Mouse (Mus musculus) midbrain, embryonic 10.5 days (tissue): Measurements from ENCODE around the gene Tom1l2. TPM values are rescaled to one million over a fixed set of nuclear protein-coding genes. Genes with fewer than 3 reads are reported as not detected.
A peak's percentile ranks its signal among the peaks of the same experiment; 100 is the strongest.

Experiments
- DNase-seq: peaks from one replicate; pipeline ENCODE4 v3.0.0-alpha.2; 2017; ENCODE audit warnings: low spot score
- H3K27ac ChIP-seq: fragments of 300-500 bp; sonication (generic); replicated peaks from 2 replicates; pipeline ENCODE4 v1.5.1; 2016; ENCODE audit warnings: mild to moderate bottlenecking
- H3K27me3 ChIP-seq: fragments of 300-500 bp; sonication (generic); 2 replicates; pipeline ENCODE4 v1.6.1; 2016; ENCODE audit warnings: low read depth, mild to moderate bottlenecking; ENCODE audit not compliant: poor library complexity, severe bottlenecking
- H3K36me3 ChIP-seq: fragments of 300-500 bp; sonication (generic); 2 replicates; pipeline ENCODE4 v1.6.1; 2016; ENCODE audit warnings: mild to moderate bottlenecking, moderate library complexity
- H3K4me1 ChIP-seq: fragments of 300-500 bp; sonication (generic); 2 replicates; pipeline ENCODE4 v1.6.1; 2016
- H3K4me3 ChIP-seq: fragments of 300-500 bp; sonication (generic); 2 replicates; pipeline ENCODE4 v1.5.1; 2016; ENCODE audit warnings: mild to moderate bottlenecking, moderate library complexity
- H3K9me3 ChIP-seq: fragments of 300-500 bp; sonication (generic); replicated peaks from 2 replicates; pipeline ENCODE4 v1.6.1; 2016; ENCODE audit warnings: mild to moderate bottlenecking
- WGBS: fragments of 180-500 bp; shearing (Covaris S2); methylation state at CpG from one replicate; pipeline ENCODE4 v1.1.7; 2016; 5-methylcytosine and 5-hydroxymethylcytosine counted together
- polyA plus RNA-seq: library from polyadenylated mRNA; unstranded; fragments of >200 nt; fragmentation: Nextera tagmentation; extraction: Ambion mirVana; gene quantifications from 2 replicates; pipeline ENCODE4 v1.2.1, GENCODE M21; 2016

The Tom1l2 gene
- polyA plus RNA-seq, 1 experiment from 2014 or later, result 17.6 TPM

GRCm38 (mm10) chr11:60311025-60311854, 41.5 kb downstream of the Tom1l2 start:
- Histone ChIP-seq H3K4me1 (peaks cover 26% of the 10 kb centered on the region), H3K36me3 (no peaks in the 10 kb centered on the region), H3K9me3 (no peaks in the 10 kb centered on the region), H3K4me3 (peak overlapping the region; percentile 3; the same call in 1 of the 2 replicates), H3K27ac (peak overlapping the region; percentile 79), H3K27me3 (no peaks in the 10 kb centered on the region)
- 16% methylated on average over 8 of the region's 8 CpGs for WGBS
- peak; percentile 31 for DNase-seq

- Histone ChIP-seq H3K9me3 (no peaks in the 10 kb centered on the region), H3K36me3 (no peaks in the 10 kb centered on the region), H3K27ac (no peak overlapping the region), H3K4me1 (peaks cover 26% of the 10 kb centered on the region), H3K4me3 (no peak overlapping the region), H3K27me3 (no peaks in the 10 kb centered on the region)
- DNase-seq, result no peak
Observed at GRCm38 (mm10) chr11:60309875-60310274, 42.8 kb downstream of the Tom1l2 start.

- H3K27me3 ChIP-seq, result no peaks in the 10 kb centered on the region
- 86% methylated on average over 12 of the region's 12 CpGs for WGBS
- no peaks in the 10 kb centered on the region for H3K9me3 ChIP-seq
- H3K4me3 ChIP-seq, result no peak overlapping the region
- H3K4me1 ChIP-seq, result peaks cover 26% of the 10 kb centered on the region
- no peak overlapping the region for H3K27ac ChIP-seq
- H3K36me3 ChIP-seq, result no peaks in the 10 kb centered on the region
- no peak for DNase-seq
Observed at GRCm38 (mm10) chr11:60308506-60309116, 44.1 kb downstream of the Tom1l2 start.

GRCm38 (mm10) chr11:60308061-60308460, 44.6 kb downstream of the Tom1l2 start:
- Histone ChIP-seq H3K27me3 (no peaks in the 10 kb centered on the region), H3K4me1 (peaks cover 26% of the 10 kb centered on the region), H3K4me3 (no peak overlapping the region), H3K36me3 (no peaks in the 10 kb centered on the region), H3K9me3 (no peaks in the 10 kb centered on the region), H3K27ac (no peak overlapping the region)
- no peak for DNase-seq
- 82% methylated on average over 2 of the region's 2 CpGs for WGBS

- no peak overlapping the region for H3K4me3 ChIP-seq
- DNase-seq, result no peak
- no peaks in the 10 kb centered on the region for H3K9me3 ChIP-seq
- no peaks in the 10 kb centered on the region for H3K36me3 ChIP-seq
- no peak overlapping the region for H3K27ac ChIP-seq
- 89% methylated on average over 2 of the region's 2 CpGs for WGBS
- peaks cover 26% of the 10 kb centered on the region for H3K4me1 ChIP-seq
- no peaks in the 10 kb centered on the region for H3K27me3 ChIP-seq
Observed at GRCm38 (mm10) chr11:60307375-60307825, 45.3 kb downstream of the Tom1l2 start.

- no peak overlapping the region for H3K4me3 ChIP-seq
- no peaks in the 10 kb centered on the region for H3K27me3 ChIP-seq
- H3K9me3 ChIP-seq, result no peaks in the 10 kb centered on the region
- no peak overlapping the region for H3K27ac ChIP-seq
- no peaks in the 10 kb centered on the region for H3K36me3 ChIP-seq
- DNase-seq, result peak; percentile 40
- 57% methylated on average over 4 of the region's 4 CpGs for WGBS
- peaks cover 26% of the 10 kb centered on the region for H3K4me1 ChIP-seq
Observed at GRCm38 (mm10) chr11:60306834-60307233, 45.9 kb downstream of the Tom1l2 start.

- peaks cover 26% of the 10 kb centered on the region for H3K4me1 ChIP-seq
- no peaks in the 10 kb centered on the region for H3K27me3 ChIP-seq
- no peak overlapping the region for H3K4me3 ChIP-seq
- H3K36me3 ChIP-seq, result no peaks in the 10 kb centered on the region
- no peak for DNase-seq
- H3K9me3 ChIP-seq, result no peaks in the 10 kb centered on the region
- H3K27ac ChIP-seq, result no peak overlapping the region
- 71% methylated on average over 4 of the region's 4 CpGs for WGBS
Observed at GRCm38 (mm10) chr11:60305611-60306010, 47.1 kb downstream of the Tom1l2 start.

GRCm38 (mm10) chr11:60303497-60303896, 49.2 kb downstream of the Tom1l2 start:
- no peaks in the 10 kb centered on the region for H3K36me3 ChIP-seq
- DNase-seq, result no peak
- 86% methylated on average over 2 of the region's 2 CpGs for WGBS

GRCm38 (mm10) chr11:60302354-60303083, 50.2 kb downstream of the Tom1l2 start:
- H3K27ac ChIP-seq, result peak overlapping the region; percentile 78; the same call in 1 of the 2 replicates
- WGBS, result 84% methylated on average over 10 of the region's 10 CpGs
- no peak for DNase-seq
- H3K27me3 ChIP-seq, result no peaks in the 10 kb centered on the region
- H3K4me1 ChIP-seq, result peaks cover 25% of the 10 kb centered on the region
- H3K36me3 ChIP-seq, result no peaks in the 10 kb centered on the region
- no peaks in the 10 kb centered on the region for H3K9me3 ChIP-seq
- H3K4me3 ChIP-seq, result no peak overlapping the region

More at GRCm38 (mm10) chr11:60303497-60303896, 49.2 kb downstream of the Tom1l2 start:
- H3K9me3 ChIP-seq, result no peaks in the 10 kb centered on the region
- H3K4me1 ChIP-seq, result peaks cover 25% of the 10 kb centered on the region
- H3K4me3 ChIP-seq, result no peak overlapping the region
- H3K27ac ChIP-seq, result no peak overlapping the region
- H3K27me3 ChIP-seq, result no peaks in the 10 kb centered on the region

GRCm38 (mm10) chr11:60301588-60302208, 51.0 kb downstream of the Tom1l2 start:
- WGBS, result 46% methylated on average over 5 of the region's 5 CpGs
- no peaks in the 10 kb centered on the region for H3K36me3 ChIP-seq
- peak overlapping the region; percentile 78 for H3K27ac ChIP-seq
- no peaks in the 10 kb centered on the region for H3K9me3 ChIP-seq
- H3K4me3 ChIP-seq, result no peak overlapping the region
- DNase-seq, result no peak
- H3K27me3 ChIP-seq, result no peaks in the 10 kb centered on the region
- peaks cover 25% of the 10 kb centered on the region for H3K4me1 ChIP-seq

- Histone ChIP-seq H3K4me1 (peaks cover 29% of the 10 kb centered on the region), H3K4me3 (no peak overlapping the region), H3K9me3 (no peaks in the 10 kb centered on the region), H3K27ac (no peak overlapping the region), H3K36me3 (no peaks in the 10 kb centered on the region), H3K27me3 (no peaks in the 10 kb centered on the region)
- WGBS, result 81% methylated on average over 3 of the region's 3 CpGs
- DNase-seq, result no peak
Observed at GRCm38 (mm10) chr11:60300318-60300717, 52.4 kb downstream of the Tom1l2 start.

- H3K9me3 ChIP-seq, result no peaks in the 10 kb centered on the region
- H3K4me3 ChIP-seq, result no peak overlapping the region
- 76% methylated on average over 3 of the region's 3 CpGs for WGBS
- no peak overlapping the region for H3K27ac ChIP-seq
- DNase-seq, result no peak
- peaks cover 52% of the 10 kb centered on the region for H3K4me1 ChIP-seq
- H3K36me3 ChIP-seq, result no peaks in the 10 kb centered on the region
- H3K27me3 ChIP-seq, result no peaks in the 10 kb centered on the region
Observed at GRCm38 (mm10) chr11:60297772-60298171, 54.9 kb downstream of the Tom1l2 start.
